Mouse (Mus musculus) myocyte (in vitro differentiated cells): ENCODE data around the gene Eda. TPM values are rescaled to one million over a fixed set of nuclear protein-coding genes. Genes with fewer than 3 reads are reported as not detected.

Source experiments
- H3K27me3 ChIP-seq: one replicate; pipeline ENCODE4 v1.6.1; 2011; ENCODE audit not compliant: control insufficient read depth, insufficient read depth, insufficient read length
- H3K36me3 ChIP-seq: one replicate; pipeline ENCODE4 v1.6.1; 2011; ENCODE audit not compliant: control insufficient read depth, insufficient read depth
- H3K4me2 ChIP-seq: one replicate; pipeline ENCODE4 v1.6.1; 2011; ENCODE audit warnings: low read depth, control low read depth
- H3K4me3 ChIP-seq: one replicate; pipeline ENCODE4 v1.5.1; 2011; ENCODE audit warnings: mild to moderate bottlenecking, control low read depth, moderate library complexity
- H3K79me2 ChIP-seq: one replicate; pipeline ENCODE4 v1.6.1; 2011; ENCODE audit not compliant: control insufficient read depth, insufficient read depth
- H3ac ChIP-seq: one replicate; pipeline ENCODE4 v1.6.1; 2011; ENCODE audit not compliant: control insufficient read depth, insufficient read length
- CEBPB ChIP-seq: IDR thresholded peaks from 2 replicates; pipeline ENCODE4 v1.6.1; 2011; ENCODE audit warnings: mild to moderate bottlenecking, moderate library complexity; ENCODE audit not compliant: poor library complexity, insufficient read depth, severe bottlenecking
- E2F4 ChIP-seq: IDR thresholded peaks from one replicate; pipeline ENCODE4 v1.6.1; 2011; ENCODE audit warnings: mild to moderate bottlenecking, control low read depth, moderate library complexity; ENCODE audit not compliant: insufficient read depth
- MAX ChIP-seq: IDR thresholded peaks from one replicate; pipeline ENCODE4 v1.6.1; 2011; ENCODE audit warnings: low read depth, mild to moderate bottlenecking, control low read depth
- MYOD1 ChIP-seq, 3 experiments: IDR thresholded peaks; one replicate each; pipeline ENCODE4 v1.6.1; 2011; ENCODE audit warnings: control low read depth in 2 of 3, low read depth in 2 of 3, mild to moderate bottlenecking in 2 of 3, moderate library complexity in 1 of 3; ENCODE audit not compliant: insufficient read length in 2 of 3, control insufficient read depth in 1 of 3
- MYOG ChIP-seq, 3 experiments: IDR thresholded peaks; one replicate each; pipeline ENCODE4 v1.6.1; 2011; ENCODE audit warnings: control low read depth in 2 of 3, low read depth in 2 of 3, mild to moderate bottlenecking in 2 of 3; ENCODE audit not compliant: insufficient read length in 2 of 3, control insufficient read depth in 1 of 3, insufficient read depth in 1 of 3
- POLR2A ChIP-seq: IDR thresholded peaks from one replicate; pipeline ENCODE4 v1.6.1; 2011; ENCODE audit warnings: low read depth, mild to moderate bottlenecking, control low read depth, moderate library complexity; ENCODE audit not compliant: insufficient read length
- POLR2AphosphoS2 ChIP-seq: IDR thresholded peaks from one replicate; pipeline ENCODE4 v1.6.1; 2011; ENCODE audit warnings: low read depth, control low read depth; ENCODE audit not compliant: insufficient read length
- REST ChIP-seq: IDR thresholded peaks from one replicate; pipeline ENCODE4 v1.6.1; 2011; ENCODE audit warnings: mild to moderate bottlenecking, control low read depth, moderate library complexity; ENCODE audit not compliant: insufficient read depth, insufficient read length
- SRF ChIP-seq: IDR thresholded peaks from one replicate; pipeline ENCODE4 v1.6.1; 2011; ENCODE audit warnings: low read depth; ENCODE audit not compliant: control insufficient read depth, insufficient read length
- TCF12 ChIP-seq: IDR thresholded peaks from one replicate; pipeline ENCODE4 v1.6.1; 2011; ENCODE audit warnings: mild to moderate bottlenecking, control low read depth; ENCODE audit not compliant: poor library complexity, insufficient read depth, severe bottlenecking
- TCF3 ChIP-seq: IDR thresholded peaks from one replicate; pipeline ENCODE4 v1.6.1; 2011; ENCODE audit warnings: low read depth, control low read depth; ENCODE audit not compliant: insufficient read length
- USF1 ChIP-seq: IDR thresholded peaks from one replicate; pipeline ENCODE4 v1.6.1; 2011; ENCODE audit warnings: low read depth, mild to moderate bottlenecking, control low read depth, moderate library complexity
- polyA plus RNA-seq: library from polyadenylated mRNA; unstranded; fragments of >200 nt; fragmentation: generic; extraction: Trizol; gene quantifications from one replicate; pipeline ENCODE4 v1.2.1, GENCODE M21; 2012; ENCODE audit warnings: missing spikeins

The Eda gene
- polyA plus RNA-seq, 1 experiment, result 0.05 TPM

GRCm38 (mm10) chrX:100344433-100344832 is 369.0 kb downstream of the Eda start:
- Histone ChIP-seq H3ac (no peak overlapping the region), H3K27me3 (no peaks in the 10 kb centered on the region), H3K4me3 (no peak overlapping the region), H3K79me2 (no peaks in the 10 kb centered on the region), H3K4me2 (no peak overlapping the region), H3K36me3 (no peaks in the 10 kb centered on the region)
- TF ChIP-seq POLR2A (no peak), USF1 (no peak), TCF12 (no peak), MYOD1 (IDR thresholded peaks at IDR 0.05; ENCODE audit: control insufficient read depth in 1 of 3, insufficient read length in 2 of 3, low read depth in 2 of 3) (no peak), SRF (no peak), TCF3 (no peak)

- TF ChIP-seq MYOD1 (IDR thresholded peaks at IDR 0.05; ENCODE audit: control insufficient read depth in 1 of 3, insufficient read length in 2 of 3, low read depth in 2 of 3) (no peak), SRF (no peak), CEBPB (no peak), USF1 (no peak), MYOG (IDR thresholded peaks at IDR 0.05; ENCODE audit: control insufficient read depth in 1 of 3, insufficient read depth in 1 of 3, insufficient read length in 2 of 3, low read depth in 2 of 3) (no peak), POLR2A (no peak), TCF12 (no peak), TCF3 (no peak), POLR2AphosphoS2 (no peak), E2F4 (no peak), REST (no peak), MAX (no peak)
- Histone ChIP-seq H3K79me2 (no peaks in the 10 kb centered on the region), H3K36me3 (no peaks in the 10 kb centered on the region), H3K4me2 (no peak overlapping the region), H3K4me3 (no peak overlapping the region), H3K27me3 (no peaks in the 10 kb centered on the region), H3ac (no peak overlapping the region)
Measured at GRCm38 (mm10) chrX:100356974-100357373, 381.6 kb downstream of the Eda start.

- Histone ChIP-seq H3K4me2 (no peak overlapping the region), H3K27me3 (no peaks in the 10 kb centered on the region), H3K4me3 (no peak overlapping the region), H3K79me2 (no peaks in the 10 kb centered on the region), H3K36me3 (no peaks in the 10 kb centered on the region), H3ac (no peak overlapping the region)
- no peak for TF ChIP-seq CEBPB
- no peak for TF ChIP-seq USF1
Measured at GRCm38 (mm10) chrX:100389887-100390286, 414.5 kb downstream of the Eda start.

- TF ChIP-seq MYOD1 (IDR thresholded peaks at IDR 0.05; ENCODE audit: control insufficient read depth in 1 of 3, insufficient read length in 2 of 3, low read depth in 2 of 3) (no peak), SRF (no peak), CEBPB (no peak), MYOG (IDR thresholded peaks at IDR 0.05; ENCODE audit: control insufficient read depth in 1 of 3, insufficient read depth in 1 of 3, insufficient read length in 2 of 3, low read depth in 2 of 3) (no peak), USF1 (no peak), TCF3 (no peak)
- H3ac ChIP-seq, result no peak overlapping the region
- no peaks in the 10 kb centered on the region for H3K27me3 ChIP-seq
- H3K79me2 ChIP-seq, result no peaks in the 10 kb centered on the region
- no peak overlapping the region for H3K4me3 ChIP-seq
- H3K4me2 ChIP-seq, result no peak overlapping the region
- no peaks in the 10 kb centered on the region for H3K36me3 ChIP-seq
Measured at GRCm38 (mm10) chrX:100392304-100392703, 416.9 kb downstream of the Eda start.

- no peak overlapping the region for H3ac ChIP-seq
- H3K4me3 ChIP-seq, result no peak overlapping the region
- no peaks in the 10 kb centered on the region for H3K36me3 ChIP-seq
- H3K27me3 ChIP-seq, result no peaks in the 10 kb centered on the region
- H3K79me2 ChIP-seq, result no peaks in the 10 kb centered on the region
- TF ChIP-seq TCF3, result no peak
- TF ChIP-seq MYOG (IDR thresholded peaks at IDR 0.05; ENCODE audit: control insufficient read depth in 1 of 3, insufficient read depth in 1 of 3, insufficient read length in 2 of 3, low read depth in 2 of 3), result no peak
- TF ChIP-seq E2F4, result no peak
- TF ChIP-seq SRF, result no peak
- TF ChIP-seq POLR2A, result no peak
- TF ChIP-seq MYOD1 (IDR thresholded peaks at IDR 0.05; ENCODE audit: control insufficient read depth in 1 of 3, insufficient read length in 2 of 3, low read depth in 2 of 3), result no peak
- TF ChIP-seq USF1, result no peak
- no peak for TF ChIP-seq TCF12
- TF ChIP-seq CEBPB, result no peak
- no peak for TF ChIP-seq POLR2AphosphoS2
- TF ChIP-seq REST, result no peak
- no peak for TF ChIP-seq MAX
- no peak overlapping the region for H3K4me2 ChIP-seq
Measured at GRCm38 (mm10) chrX:100394223-100394861, 418.9 kb downstream of the Eda start.
